Mouse (Mus musculus): ENCODE measurements around the gene Pqlc2. TPM values are rescaled to one million over a fixed set of nuclear protein-coding genes. Genes with fewer than 3 reads are reported as not detected.

Gene Pqlc2
- polyA plus RNA-seq, 1 experiment from 2014 or later, result 12.9 TPM

- peaks cover 23% of the 10 kb centered on the region for H3K27me3 ChIP-seq
- no peak overlapping the region for H3K4me2 ChIP-seq
- H3K4me3 ChIP-seq, result no peak overlapping the region
- H3K9ac ChIP-seq, result no peak overlapping the region
- H3K27ac ChIP-seq (replicated peaks), result no peak overlapping the region
- no peaks in the 10 kb centered on the region for H3K36me3 ChIP-seq
- WGBS, result 79% methylated on average over 6 of the region's 9 CpGs
- no peaks in the 10 kb centered on the region for H3K9me3 ChIP-seq
- H3K4me1 ChIP-seq (replicated peaks), result no peaks in the 10 kb centered on the region
- no peak for ATAC-seq (ENCODE audit: low read depth)
Observed at GRCm38 (mm10) chr4:139334631-139335295, 24.3 kb upstream of the Pqlc2 start.

- Histone ChIP-seq H3K36me3 (no peaks in the 10 kb centered on the region), H3K4me3 (no peak overlapping the region), H3K9ac (no peak overlapping the region), H3K9me3 (no peaks in the 10 kb centered on the region), H3K4me2 (peak overlapping the region; percentile 32), H3K27ac (replicated peaks) (no peak overlapping the region), H3K27me3 (no peaks in the 10 kb centered on the region; the same call in 1 of the 2 replicates), H3K4me1 (replicated peaks) (no peaks in the 10 kb centered on the region)
- ATAC-seq (ENCODE audit: low read depth), result no peak
- WGBS, result 7% methylated on average over 10 of the region's 10 CpGs
Observed at GRCm38 (mm10) chr4:139330605-139331004, 20.1 kb upstream of the Pqlc2 start.

- Histone ChIP-seq H3K4me3 (no peak overlapping the region), H3K4me2 (no peak overlapping the region), H3K4me1 (replicated peaks) (no peaks in the 10 kb centered on the region), H3K9me3 (no peaks in the 10 kb centered on the region), H3K27me3 (no peaks in the 10 kb centered on the region), H3K9ac (no peak overlapping the region), H3K36me3 (peaks cover 44% of the 10 kb centered on the region), H3K27ac (replicated peaks) (no peak overlapping the region)
- WGBS, result 90% methylated on average over 4 of the region's 4 CpGs
- ATAC-seq (ENCODE audit: low read depth), result no peak
Observed at GRCm38 (mm10) chr4:139319740-139320139, 9.2 kb upstream of the Pqlc2 start.

- H3K27ac ChIP-seq (replicated peaks), result no peak overlapping the region
- H3K9me3 ChIP-seq, result no peaks in the 10 kb centered on the region
- WGBS, result 94% methylated on average over 11 of the region's 11 CpGs
- no peak overlapping the region for H3K4me3 ChIP-seq
- H3K4me1 ChIP-seq (replicated peaks), result no peaks in the 10 kb centered on the region
- no peak for ATAC-seq (ENCODE audit: low read depth)
- no peak overlapping the region for H3K4me2 ChIP-seq
- no peak overlapping the region for H3K9ac ChIP-seq
- H3K36me3 ChIP-seq, result peaks cover 50% of the 10 kb centered on the region
- H3K27me3 ChIP-seq, result no peaks in the 10 kb centered on the region
Observed at GRCm38 (mm10) chr4:139318449-139318848, 7.9 kb upstream of the Pqlc2 start.

- no peak overlapping the region for H3K4me3 ChIP-seq
- 63% methylated on average over 4 of the region's 4 CpGs for WGBS
- H3K27me3 ChIP-seq, result 0 out of 2 replicates have a peak, but pooled peaks cover 5% of the 10 kb centered on the region
- no peak overlapping the region for H3K27ac ChIP-seq (replicated peaks)
- ATAC-seq (ENCODE audit: low read depth), result no peak
- H3K4me2 ChIP-seq, result no peak overlapping the region
- H3K36me3 ChIP-seq, result peaks cover 29% of the 10 kb centered on the region
- H3K4me1 ChIP-seq (replicated peaks), result peaks cover 26% of the 10 kb centered on the region
- no peaks in the 10 kb centered on the region for H3K9me3 ChIP-seq
- no peak overlapping the region for H3K9ac ChIP-seq
Observed at GRCm38 (mm10) chr4:139312632-139313031, 2.1 kb upstream of the Pqlc2 start.

- WGBS, result 18% methylated on average over 14 of the region's 14 CpGs
- no peak for ATAC-seq (ENCODE audit: low read depth)
- H3K36me3 ChIP-seq, result peaks cover 27% of the 10 kb centered on the region
Observed at GRCm38 (mm10) chr4:139311707-139312106, 1.2 kb upstream of the Pqlc2 start.

GRCm38 (mm10) chr4:139310899-139311701 is 592 bp upstream of the Pqlc2 start:
- Histone ChIP-seq H3K9ac (peak overlapping the region; percentile 88), H3K27ac (replicated peaks) (peak overlapping the region; percentile 76), H3K27me3 (0 out of 2 replicates have a peak, but pooled peaks cover 5% of the 10 kb centered on the region), H3K4me2 (peak overlapping the region; percentile 92), H3K4me1 (replicated peaks) (peaks cover 26% of the 10 kb centered on the region), H3K4me3 (peak overlapping the region; percentile 82), H3K36me3 (peaks cover 30% of the 10 kb centered on the region), H3K9me3 (no peaks in the 10 kb centered on the region)
- ATAC-seq (ENCODE audit: low read depth), result peak; percentile 10; the same call in 1 of the 2 replicates
- under 1% methylated on average over 52 of the region's 53 CpGs for WGBS

More at GRCm38 (mm10) chr4:139311707-139312106, 1.2 kb upstream of the Pqlc2 start:
- Histone ChIP-seq H3K4me1 (replicated peaks) (peaks cover 26% of the 10 kb centered on the region), H3K9me3 (no peaks in the 10 kb centered on the region), H3K9ac (peak overlapping the region; percentile 88), H3K27me3 (0 out of 2 replicates have a peak, but pooled peaks cover 5% of the 10 kb centered on the region), H3K4me2 (peak overlapping the region; percentile 92), H3K27ac (replicated peaks) (no peak overlapping the region), H3K4me3 (peak overlapping the region; percentile 82)

GRCm38 (mm10) chr4:139309651-139310050 is 857 bp downstream of the Pqlc2 start:
- Histone ChIP-seq H3K27me3 (0 out of 2 replicates have a peak, but pooled peaks cover 5% of the 10 kb centered on the region), H3K4me2 (peak overlapping the region; percentile 92), H3K9ac (peak overlapping the region; percentile 88), H3K9me3 (no peaks in the 10 kb centered on the region), H3K36me3 (peaks cover 28% of the 10 kb centered on the region), H3K4me3 (peak overlapping the region; percentile 82), H3K27ac (replicated peaks) (no peak overlapping the region), H3K4me1 (replicated peaks) (peaks cover 26% of the 10 kb centered on the region)
- 18% methylated on average over 6 of the region's 6 CpGs for whole genome bisulfite sequencing
- ATAC-seq (ENCODE audit: low read depth), result no peak

GRCm38 (mm10) chr4:139307916-139308315 is 2.6 kb downstream of the Pqlc2 start:
- ATAC-seq (ENCODE audit: low read depth), result no peak
- 84% methylated on average over 5 of the region's 5 CpGs for WGBS
- Histone ChIP-seq H3K27me3 (0 out of 2 replicates have a peak, but pooled peaks cover 5% of the 10 kb centered on the region), H3K4me3 (no peak overlapping the region), H3K4me1 (replicated peaks) (peaks cover 26% of the 10 kb centered on the region), H3K36me3 (peaks cover 27% of the 10 kb centered on the region), H3K4me2 (no peak overlapping the region), H3K9ac (no peak overlapping the region), H3K27ac (replicated peaks) (no peak overlapping the region), H3K9me3 (no peaks in the 10 kb centered on the region)

GRCm38 (mm10) chr4:139305521-139305920 is 5.0 kb downstream of the Pqlc2 start:
- Histone ChIP-seq H3K9me3 (no peaks in the 10 kb centered on the region), H3K9ac (no peak overlapping the region), H3K27ac (replicated peaks) (no peak overlapping the region), H3K36me3 (peaks cover 44% of the 10 kb centered on the region), H3K4me1 (replicated peaks) (peaks cover 14% of the 10 kb centered on the region), H3K4me3 (no peak overlapping the region), H3K4me2 (no peak overlapping the region), H3K27me3 (no peaks in the 10 kb centered on the region)
- ATAC-seq (ENCODE audit: low read depth), result no peak
- WGBS, result 97% methylated on average over 3 of the region's 3 CpGs

GRCm38 (mm10) chr4:139302241-139302640 is 8.3 kb downstream of the Pqlc2 start:
- H3K4me2 ChIP-seq, result no peak overlapping the region
- no peak overlapping the region for H3K27ac ChIP-seq (replicated peaks)
- no peaks in the 10 kb centered on the region for H3K27me3 ChIP-seq
- H3K4me3 ChIP-seq, result no peak overlapping the region
- ATAC-seq (ENCODE audit: low read depth), result no peak
- peaks cover 73% of the 10 kb centered on the region for H3K36me3 ChIP-seq
- 57% methylated on average over 5 of the region's 5 CpGs for WGBS
- no peaks in the 10 kb centered on the region for H3K9me3 ChIP-seq
- H3K4me1 ChIP-seq (replicated peaks), result no peaks in the 10 kb centered on the region; the same call in 1 of the 2 replicates
- H3K9ac ChIP-seq, result no peak overlapping the region

GRCm38 (mm10) chr4:139301780-139302179 is 8.7 kb downstream of the Pqlc2 start:
- Histone ChIP-seq H3K27me3 (no peaks in the 10 kb centered on the region), H3K36me3 (peaks cover 74% of the 10 kb centered on the region), H3K4me2 (no peak overlapping the region), H3K4me1 (replicated peaks) (no peaks in the 10 kb centered on the region; the same call in 1 of the 2 replicates), H3K27ac (replicated peaks) (no peak overlapping the region), H3K9me3 (no peaks in the 10 kb centered on the region), H3K9ac (no peak overlapping the region), H3K4me3 (no peak overlapping the region)
- WGBS, result 91% methylated on average over 8 of the region's 8 CpGs
- ATAC-seq (ENCODE audit: low read depth), result no peak
